Mouse (Mus musculus): ENCODE measurements around the gene Mmadhc. TPM values are rescaled to one million over a fixed set of nuclear protein-coding genes. Genes with fewer than 3 reads are reported as not detected.

Mmadhc gene
- polyA plus RNA-seq, 1 experiment from 2014 or later = 136 TPM

GRCm38 (mm10) chr2:50276715-50277114, 19.9 kb downstream of the Mmadhc start:
- DNase-seq (ENCODE audit: low spot score) = no peak
- WGBS = 71% methylated on average over 10 of the region's 10 CpGs

DNA sequence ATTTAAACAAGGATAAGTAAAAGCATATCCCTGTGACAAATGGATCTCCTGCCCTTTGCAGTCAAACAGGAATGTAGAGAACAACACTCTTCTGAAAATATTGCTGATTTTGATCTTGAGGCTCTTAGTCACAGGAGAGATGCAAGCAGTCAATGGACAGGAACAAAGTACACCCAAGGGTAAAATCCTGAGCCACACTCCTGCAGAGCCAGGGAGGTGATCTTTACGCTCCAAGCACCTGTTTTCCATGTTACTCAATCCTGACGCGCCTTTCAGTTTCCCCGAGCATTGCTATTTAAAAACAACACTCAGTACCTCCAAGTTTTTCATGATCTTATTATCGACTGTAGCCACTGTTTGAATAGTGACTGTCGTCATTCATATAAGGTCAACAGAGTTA, 23.2 kb downstream of the Mmadhc start:
- Histone ChIP-seq H3K36me3 (ENCODE audit: control insufficient read depth, insufficient read depth, low read length) (no peaks in the 10 kb centered on the region), H3K4me3 (ENCODE audit: low read depth, low read length) (no peak overlapping the region), H3K4me2 (no peak overlapping the region), H3K9ac (ENCODE audit: low read depth, low read length) (no peak overlapping the region), H3K27me3 (replicated peaks; ENCODE audit: control insufficient read depth, insufficient read depth, low read length) (no peaks in the 10 kb centered on the region), H3K27ac (ENCODE audit: low read depth, low read length) (no peak overlapping the region), H3K9me3 (ENCODE audit: control insufficient read depth, low read length) (no peaks in the 10 kb centered on the region), H3K4me1 (replicated peaks; ENCODE audit: control insufficient read depth, insufficient read depth, low read length) (no peaks in the 10 kb centered on the region)
- ATAC-seq (replicated peaks; ENCODE audit: low FRiP score) = no peak
- DNase-seq (ENCODE audit: low spot score) = no peak
- WGBS = 78% methylated on average over 6 of the region's 6 CpGs

More at GRCm38 (mm10) chr2:50276715-50277114, 19.9 kb downstream of the Mmadhc start:
- H3K4me3 ChIP-seq (ENCODE audit: low read depth, low read length) = no peak overlapping the region
- no peaks in the 10 kb centered on the region for H3K4me1 ChIP-seq (replicated peaks; ENCODE audit: control insufficient read depth, insufficient read depth, low read length)
- H3K9me3 ChIP-seq (ENCODE audit: control insufficient read depth, low read length) = no peaks in the 10 kb centered on the region
- no peak overlapping the region for H3K9ac ChIP-seq (ENCODE audit: low read depth, low read length)
- no peak for ATAC-seq (replicated peaks; ENCODE audit: low FRiP score)
- no peaks in the 10 kb centered on the region for H3K27me3 ChIP-seq (replicated peaks; ENCODE audit: control insufficient read depth, insufficient read depth, low read length)
- no peak overlapping the region for H3K4me2 ChIP-seq
- no peak overlapping the region for H3K27ac ChIP-seq (ENCODE audit: low read depth, low read length)
- H3K36me3 ChIP-seq (ENCODE audit: control insufficient read depth, insufficient read depth, low read length) = peaks cover 9% of the 10 kb centered on the region

GRCm38 (mm10) chr2:50272165-50272564, 24.4 kb downstream of the Mmadhc start:
- WGBS = 41% methylated on average over 5 of the region's 5 CpGs
- Histone ChIP-seq H3K27me3 (replicated peaks; ENCODE audit: control insufficient read depth, insufficient read depth, low read length) (no peaks in the 10 kb centered on the region), H3K4me1 (replicated peaks; ENCODE audit: control insufficient read depth, insufficient read depth, low read length) (no peaks in the 10 kb centered on the region), H3K4me3 (ENCODE audit: low read depth, low read length) (no peak overlapping the region), H3K4me2 (no peak overlapping the region), H3K36me3 (ENCODE audit: control insufficient read depth, insufficient read depth, low read length) (no peaks in the 10 kb centered on the region), H3K9me3 (ENCODE audit: control insufficient read depth, low read length) (no peaks in the 10 kb centered on the region), H3K9ac (ENCODE audit: low read depth, low read length) (no peak overlapping the region), H3K27ac (ENCODE audit: low read depth, low read length) (no peak overlapping the region)
- ATAC-seq (replicated peaks; ENCODE audit: low FRiP score) (no peak), DNase-seq (ENCODE audit: low spot score) (no peak)

GRCm38 (mm10) chr2:50268514-50268913, 28.1 kb downstream of the Mmadhc start:
- no peaks in the 10 kb centered on the region for H3K27me3 ChIP-seq (replicated peaks; ENCODE audit: control insufficient read depth, insufficient read depth, low read length)
- no peaks in the 10 kb centered on the region for H3K36me3 ChIP-seq (ENCODE audit: control insufficient read depth, insufficient read depth, low read length)
- H3K4me2 ChIP-seq = no peak overlapping the region
- no peaks in the 10 kb centered on the region for H3K9me3 ChIP-seq (ENCODE audit: control insufficient read depth, low read length)
- ATAC-seq (replicated peaks; ENCODE audit: low FRiP score) = no peak
- H3K4me3 ChIP-seq (ENCODE audit: low read depth, low read length) = no peak overlapping the region
- H3K27ac ChIP-seq (ENCODE audit: low read depth, low read length) = no peak overlapping the region
- H3K4me1 ChIP-seq (replicated peaks; ENCODE audit: control insufficient read depth, insufficient read depth, low read length) = no peaks in the 10 kb centered on the region
- DNase-seq (ENCODE audit: low spot score) = no peak
- WGBS = 74% methylated on average over 2 of the region's 2 CpGs
- H3K9ac ChIP-seq (ENCODE audit: low read depth, low read length) = no peak overlapping the region

DNA sequence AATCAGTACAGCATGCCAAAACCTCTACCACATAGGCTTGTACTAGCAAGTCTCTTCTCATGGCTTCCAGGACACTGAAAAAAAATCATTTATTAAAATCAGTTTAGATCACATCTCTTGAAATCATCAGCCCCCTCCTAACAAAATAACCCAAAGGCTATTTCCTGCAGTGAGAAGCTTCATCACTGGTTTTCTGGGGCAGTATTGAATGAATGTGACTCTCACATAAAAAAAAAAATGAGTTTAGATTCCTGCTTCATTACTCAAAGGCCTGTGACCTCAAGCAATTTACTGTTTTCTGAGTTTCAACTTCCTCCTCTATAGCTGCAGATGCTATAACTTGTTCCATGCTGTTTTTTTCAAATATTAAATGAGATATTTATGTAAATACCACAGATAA, 29.6 kb downstream of the Mmadhc start:
- no peak overlapping the region for H3K9ac ChIP-seq (ENCODE audit: low read depth, low read length)
- H3K27ac ChIP-seq (ENCODE audit: low read depth, low read length) = no peak overlapping the region
- no peak overlapping the region for H3K4me2 ChIP-seq
- H3K27me3 ChIP-seq (replicated peaks; ENCODE audit: control insufficient read depth, insufficient read depth, low read length) = no peaks in the 10 kb centered on the region
- no peaks in the 10 kb centered on the region for H3K4me1 ChIP-seq (replicated peaks; ENCODE audit: control insufficient read depth, insufficient read depth, low read length)
- H3K9me3 ChIP-seq (ENCODE audit: control insufficient read depth, low read length) = no peaks in the 10 kb centered on the region
- ATAC-seq (replicated peaks; ENCODE audit: low FRiP score) (no peak), DNase-seq (ENCODE audit: low spot score) (no peak)
- no peak overlapping the region for H3K4me3 ChIP-seq (ENCODE audit: low read depth, low read length)
- no peaks in the 10 kb centered on the region for H3K36me3 ChIP-seq (ENCODE audit: control insufficient read depth, insufficient read depth, low read length)

DNA sequence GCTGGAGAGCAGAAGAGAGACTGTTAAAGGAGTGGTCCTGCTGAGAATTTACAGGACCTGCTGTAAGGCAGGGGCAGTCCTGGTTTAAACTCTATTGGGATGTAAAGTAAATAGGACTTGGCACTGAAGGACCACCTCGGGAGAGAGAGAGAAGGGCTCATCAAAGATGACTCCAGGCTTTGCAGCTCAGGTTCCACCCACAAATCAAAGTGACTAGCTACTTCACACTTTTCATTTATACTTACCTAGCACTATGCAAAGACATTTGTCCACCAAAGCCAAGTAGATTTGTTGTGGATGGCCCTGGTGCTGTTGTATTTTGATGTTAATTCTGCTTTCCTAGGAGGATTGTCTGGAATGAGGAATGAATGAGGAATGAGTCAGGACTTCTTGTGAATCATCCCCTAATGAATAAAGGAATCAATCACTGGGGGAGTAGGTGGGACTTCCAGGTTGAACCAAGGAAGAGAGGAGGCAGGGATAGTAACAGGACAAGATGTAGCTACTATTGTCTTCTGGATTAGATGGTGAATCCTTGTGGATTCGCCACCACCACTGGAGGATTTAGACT, 31.3 kb downstream of the Mmadhc start:
- no peaks in the 10 kb centered on the region for H3K27me3 ChIP-seq (replicated peaks; ENCODE audit: control insufficient read depth, insufficient read depth, low read length)
- H3K4me1 ChIP-seq (replicated peaks; ENCODE audit: control insufficient read depth, insufficient read depth, low read length) = no peaks in the 10 kb centered on the region
- no peak overlapping the region for H3K9ac ChIP-seq (ENCODE audit: low read depth, low read length)
- DNase-seq (ENCODE audit: low spot score) (no peak), ATAC-seq (replicated peaks; ENCODE audit: low FRiP score) (no peak)
- no peaks in the 10 kb centered on the region for H3K9me3 ChIP-seq (ENCODE audit: control insufficient read depth, low read length)
- H3K4me3 ChIP-seq (ENCODE audit: low read depth, low read length) = no peak overlapping the region
- no peak overlapping the region for H3K27ac ChIP-seq (ENCODE audit: low read depth, low read length)
- no peak overlapping the region for H3K4me2 ChIP-seq
- 34% methylated on average over 2 of the region's 2 CpGs for WGBS
- H3K36me3 ChIP-seq (ENCODE audit: control insufficient read depth, insufficient read depth, low read length) = no peaks in the 10 kb centered on the region

GRCm38 (mm10) chr2:50264059-50264458, 32.5 kb downstream of the Mmadhc start:
- Histone ChIP-seq H3K4me2 (no peak overlapping the region), H3K9me3 (ENCODE audit: control insufficient read depth, low read length) (no peaks in the 10 kb centered on the region), H3K4me1 (replicated peaks; ENCODE audit: control insufficient read depth, insufficient read depth, low read length) (no peaks in the 10 kb centered on the region), H3K4me3 (ENCODE audit: low read depth, low read length) (no peak overlapping the region), H3K36me3 (ENCODE audit: control insufficient read depth, insufficient read depth, low read length) (no peaks in the 10 kb centered on the region), H3K27me3 (replicated peaks; ENCODE audit: control insufficient read depth, insufficient read depth, low read length) (no peaks in the 10 kb centered on the region), H3K27ac (ENCODE audit: low read depth, low read length) (no peak overlapping the region), H3K9ac (ENCODE audit: low read depth, low read length) (no peak overlapping the region)
- ATAC-seq (replicated peaks; ENCODE audit: low FRiP score) (no peak), DNase-seq (ENCODE audit: low spot score) (no peak)
- 67% methylated on average over 6 of the region's 6 CpGs for WGBS

DNA sequence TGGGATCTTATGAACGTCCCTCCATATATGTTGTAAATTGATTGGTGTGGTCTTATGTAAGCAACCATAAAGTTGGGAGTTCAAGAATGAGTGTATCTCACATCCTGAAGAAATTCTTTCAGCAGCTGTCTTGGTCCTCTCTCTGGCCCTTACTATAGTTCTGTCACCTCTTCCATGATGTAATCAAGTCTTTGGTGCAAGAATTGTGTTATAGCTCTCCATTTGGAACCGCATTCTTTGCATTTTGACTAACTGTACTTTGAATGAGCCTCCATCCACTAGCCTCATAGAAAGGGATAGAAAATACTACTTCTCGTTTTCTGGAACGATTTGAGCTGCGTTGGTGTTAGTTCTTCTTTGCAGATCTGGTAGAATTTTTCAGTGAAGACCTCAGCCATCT, 41.6 kb downstream of the Mmadhc start:
- no peaks in the 10 kb centered on the region for H3K27me3 ChIP-seq (replicated peaks; ENCODE audit: control insufficient read depth, insufficient read depth, low read length)
- ATAC-seq (replicated peaks; ENCODE audit: low FRiP score) (no peak), DNase-seq (ENCODE audit: low spot score) (no peak)
- H3K9me3 ChIP-seq (ENCODE audit: control insufficient read depth, low read length) = no peaks in the 10 kb centered on the region
- 78% methylated on average over 5 of the region's 5 CpGs for WGBS
- no peak overlapping the region for H3K27ac ChIP-seq (ENCODE audit: low read depth, low read length)
- no peaks in the 10 kb centered on the region for H3K4me1 ChIP-seq (replicated peaks; ENCODE audit: control insufficient read depth, insufficient read depth, low read length)
- no peak overlapping the region for H3K4me3 ChIP-seq (ENCODE audit: low read depth, low read length)
- no peak overlapping the region for H3K9ac ChIP-seq (ENCODE audit: low read depth, low read length)
- H3K36me3 ChIP-seq (ENCODE audit: control insufficient read depth, insufficient read depth, low read length) = no peaks in the 10 kb centered on the region
- no peak overlapping the region for H3K4me2 ChIP-seq

DNA sequence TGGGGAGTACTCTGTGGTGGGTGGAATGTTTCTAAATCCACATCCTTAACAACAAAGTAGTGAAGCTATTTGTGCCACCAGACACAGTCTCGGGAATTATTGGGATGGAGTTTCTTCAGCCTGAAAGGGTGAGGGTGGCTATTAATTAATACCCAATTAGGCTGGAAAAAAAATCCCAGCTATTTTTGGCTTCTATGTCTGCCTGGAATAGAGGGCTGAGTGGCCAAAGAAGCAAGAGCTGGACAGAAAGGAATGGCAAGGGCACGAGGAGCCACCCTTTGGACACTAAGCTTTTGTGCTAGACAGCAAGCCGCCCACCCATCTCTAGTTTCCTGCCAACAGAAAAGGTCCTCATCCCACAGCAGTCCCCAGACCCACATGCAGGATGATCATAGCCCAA, 48.0 kb downstream of the Mmadhc start:
- DNase-seq (ENCODE audit: low spot score) (no peak), ATAC-seq (replicated peaks; ENCODE audit: low FRiP score) (no peak)
- no peak overlapping the region for H3K9ac ChIP-seq (ENCODE audit: low read depth, low read length)
- no peaks in the 10 kb centered on the region for H3K27me3 ChIP-seq (replicated peaks; ENCODE audit: control insufficient read depth, insufficient read depth, low read length)
- H3K27ac ChIP-seq (ENCODE audit: low read depth, low read length) = no peak overlapping the region
- WGBS = 76% methylated on average over 3 of the region's 3 CpGs
- no peak overlapping the region for H3K4me3 ChIP-seq (ENCODE audit: low read depth, low read length)
- no peak overlapping the region for H3K4me2 ChIP-seq
- H3K4me1 ChIP-seq (replicated peaks; ENCODE audit: control insufficient read depth, insufficient read depth, low read length) = no peaks in the 10 kb centered on the region
- H3K9me3 ChIP-seq (ENCODE audit: control insufficient read depth, low read length) = no peaks in the 10 kb centered on the region
- no peaks in the 10 kb centered on the region for H3K36me3 ChIP-seq (ENCODE audit: control insufficient read depth, insufficient read depth, low read length)

Measured in liver, embryonic 11.5 days (tissue).